Comparison of ENCODE assay signal across 14 mouse cellular contexts in the genomic region with DNA sequence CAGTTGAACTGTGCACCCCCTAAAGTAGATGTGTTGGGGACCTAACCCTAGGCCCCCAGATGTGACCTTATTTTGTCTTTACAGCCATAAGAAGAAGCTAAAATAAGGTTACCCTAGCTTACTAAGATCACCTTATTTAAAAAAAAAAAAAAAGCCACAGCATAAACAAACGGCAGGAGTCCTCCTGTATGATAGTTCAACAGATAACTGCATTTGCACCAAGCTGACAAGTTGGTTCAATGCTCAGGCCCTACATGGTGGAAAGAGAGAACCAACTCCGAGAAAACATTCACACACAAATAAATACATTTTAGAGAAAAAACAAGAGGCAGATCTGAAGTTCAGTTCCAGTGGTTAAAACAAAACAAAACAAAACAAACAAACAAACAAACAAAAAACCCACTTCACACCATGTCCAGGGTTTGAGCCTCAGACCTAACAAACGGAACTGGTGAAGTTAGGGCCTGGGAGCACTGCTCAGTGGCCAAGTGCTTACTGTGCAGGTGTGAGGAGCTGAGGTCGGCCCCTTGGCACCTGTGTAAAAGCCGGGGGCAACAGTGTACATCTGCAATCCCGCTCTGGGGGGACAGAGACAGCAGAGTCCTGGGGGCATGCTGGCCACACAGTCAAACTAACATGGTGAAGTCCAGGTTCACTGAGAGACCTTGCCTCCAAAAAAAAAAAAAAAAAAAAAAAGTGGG. TPM values are rescaled to one million over a fixed set of nuclear protein-coding genes. Genes with fewer than 3 reads are reported as not detected.
DNase-seq lines count a peak whose midpoint lies in the region; ATAC-seq and TF ChIP-seq lines count a peak whose summit lies in the region.
"Had no signal": no experiment of that assay in that cellular context is flagged by ENCODE, and none has a peak within 500 bp of the region (broad histone marks: within the 10 kb centered on the region; RNA-seq: fewer than 3 reads in every experiment).

No protein-coding gene starts in this region.

- H3K4me2 ChIP-seq in forebrain, embryonic 11.5 days (ENCODE audit: low read depth, low read length, severe bottlenecking): no peak overlapping the region
- no peak overlapping the region for H3K4me2 ChIP-seq in hindbrain, embryonic 11.5 days (replicated peaks; ENCODE audit: low read depth, low read length)
- H3K4me2 ChIP-seq in hindbrain, embryonic 16.5 days (ENCODE audit: low read length): no peak overlapping the region; the same call in 1 of the 2 replicates
- 0 out of 2 replicates have a peak overlapping the region, but pooled peaks have one; percentile 8 for H3K4me2 ChIP-seq in stomach, postnatal 0 days (replicated peaks; ENCODE audit: low read depth)
- H3K4me2 ChIP-seq: forebrain, embryonic 12.5 days; midbrain, embryonic 15.5 days had no signal

- no peak for TF ChIP-seq CTCF in stomach, postnatal 0 days (IDR thresholded peaks at IDR 0.05; ENCODE audit: low read depth)

- peak overlapping the region; percentile 26; the same call in 1 of the 2 replicates for H3K27ac ChIP-seq in forebrain, embryonic 10.5 days
- H3K27ac ChIP-seq in forebrain, embryonic 11.5 days (ENCODE audit: low read depth, low read length): no peak overlapping the region
- no peak overlapping the region for H3K27ac ChIP-seq in hindbrain, embryonic 11.5 days (ENCODE audit: low read depth, low read length)
- no peak overlapping the region for H3K27ac ChIP-seq in hindbrain, embryonic 16.5 days (ENCODE audit: low read depth, low read length)
- H3K27ac ChIP-seq in stomach, postnatal 0 days (replicated peaks): no peak overlapping the region
- H3K27ac ChIP-seq: forebrain, embryonic 12.5 days; midbrain, embryonic 15.5 days; neural tube, embryonic 12.5 days had no signal

- H3K4me3 ChIP-seq in forebrain, embryonic 10.5 days: 0 out of 2 replicates have a peak overlapping the region, but pooled peaks have one; percentile 29
- H3K4me3 ChIP-seq in forebrain, embryonic 11.5 days (ENCODE audit: low read depth, low read length): no peak overlapping the region
- no peak overlapping the region for H3K4me3 ChIP-seq in hindbrain, embryonic 11.5 days (ENCODE audit: low read depth, low read length)
- no peak overlapping the region for H3K4me3 ChIP-seq in hindbrain, embryonic 16.5 days (ENCODE audit: low read length)
- H3K4me3 ChIP-seq in stomach, postnatal 0 days (ENCODE audit: low read depth, low read length): no peak overlapping the region
- H3K4me3 ChIP-seq: forebrain, embryonic 12.5 days; midbrain, embryonic 15.5 days; neural tube, embryonic 12.5 days had no signal

- no peak for ATAC-seq in forebrain, embryonic 11.5 days (replicated peaks; ENCODE audit: low FRiP score)
- ATAC-seq in hindbrain, embryonic 11.5 days (ENCODE audit: low FRiP score): 0 out of 2 replicates have a peak, but pooled peaks have one; percentile 14
- ATAC-seq in hindbrain, embryonic 16.5 days: no peak
- ATAC-seq in stomach, postnatal 0 days (ENCODE audit: low FRiP score, low TSS enrichment): no peak
- ATAC-seq: midbrain, embryonic 15.5 days had no signal

- peaks cover 36% of the 10 kb centered on the region for H3K4me1 ChIP-seq in forebrain, embryonic 10.5 days
- no peaks in the 10 kb centered on the region for H3K4me1 ChIP-seq in forebrain, embryonic 11.5 days (replicated peaks; ENCODE audit: control insufficient read depth, insufficient read depth, low read length)
- H3K4me1 ChIP-seq in hindbrain, embryonic 11.5 days (replicated peaks; ENCODE audit: control insufficient read depth, insufficient read depth, low read length): no peaks in the 10 kb centered on the region
- peaks cover 4% of the 10 kb centered on the region for H3K4me1 ChIP-seq in hindbrain, embryonic 16.5 days (ENCODE audit: control insufficient read depth, insufficient read depth, low read depth, low read length)
- no peaks in the 10 kb centered on the region for H3K4me1 ChIP-seq in stomach, postnatal 0 days (replicated peaks; ENCODE audit: control insufficient read depth, insufficient read depth)

- peaks cover 9% of the 10 kb centered on the region; the same call in 1 of the 2 replicates for H3K27me3 ChIP-seq in forebrain, embryonic 10.5 days (ENCODE audit: poor library complexity, severe bottlenecking)
- H3K27me3 ChIP-seq in forebrain, embryonic 11.5 days (ENCODE audit: control insufficient read depth, insufficient read depth, low read length): no peaks in the 10 kb centered on the region
- no peaks in the 10 kb centered on the region for H3K27me3 ChIP-seq in hindbrain, embryonic 11.5 days (ENCODE audit: control insufficient read depth, insufficient read depth, low read length)
- H3K27me3 ChIP-seq in hindbrain, embryonic 16.5 days (replicated peaks; ENCODE audit: control insufficient read depth, insufficient read depth, low read length): no peaks in the 10 kb centered on the region
- H3K27me3 ChIP-seq in stomach, postnatal 0 days (ENCODE audit: control insufficient read depth, insufficient read depth, low read length): no peaks in the 10 kb centered on the region
- H3K27me3 ChIP-seq: forebrain, embryonic 12.5 days; midbrain, embryonic 15.5 days; neural tube, embryonic 12.5 days had no signal

- 67% methylated on average over 6 of the region's 6 CpGs for WGBS in forebrain, embryonic 10.5 days
- 71% methylated on average over 6 of the region's 6 CpGs for WGBS in forebrain, embryonic 11.5 days
- 58% methylated on average over 6 of the region's 6 CpGs for WGBS in hindbrain, embryonic 11.5 days
- 66% methylated on average over 6 of the region's 6 CpGs for WGBS in hindbrain, embryonic 16.5 days
- 66% methylated on average over 6 of the region's 6 CpGs for WGBS in stomach, postnatal 0 days

- H3K9me3 ChIP-seq in forebrain, embryonic 10.5 days: no peaks in the 10 kb centered on the region
- H3K9me3 ChIP-seq in forebrain, embryonic 11.5 days (ENCODE audit: control insufficient read depth, low read length): no peaks in the 10 kb centered on the region
- no peaks in the 10 kb centered on the region for H3K9me3 ChIP-seq in hindbrain, embryonic 11.5 days (ENCODE audit: control insufficient read depth, low read length)
- no peaks in the 10 kb centered on the region for H3K9me3 ChIP-seq in hindbrain, embryonic 16.5 days (ENCODE audit: control insufficient read depth, low read length)
- no peaks in the 10 kb centered on the region for H3K9me3 ChIP-seq in stomach, postnatal 0 days (ENCODE audit: control insufficient read depth, low read length)
- H3K9me3 ChIP-seq: forebrain, embryonic 12.5 days; hindbrain, embryonic 10.5 days; midbrain, embryonic 15.5 days; neural tube, embryonic 12.5 days had no signal

- no peak for TF ChIP-seq EP300 in stomach, postnatal 0 days (optimal IDR thresholded peaks at IDR 0.05)

- H3K9ac ChIP-seq in forebrain, embryonic 11.5 days (ENCODE audit: low read length): no peak overlapping the region
- H3K9ac ChIP-seq in hindbrain, embryonic 11.5 days (ENCODE audit: low read depth, low read length): no peak overlapping the region
- no peak overlapping the region for H3K9ac ChIP-seq in hindbrain, embryonic 16.5 days (ENCODE audit: low read depth, low read length)
- no peak overlapping the region for H3K9ac ChIP-seq in stomach, postnatal 0 days (ENCODE audit: low read length)
- H3K9ac ChIP-seq: forebrain, embryonic 12.5 days; midbrain, embryonic 15.5 days; neural tube, embryonic 12.5 days had no signal

- no peak for DNase-seq in forebrain, embryonic 10.5 days (ENCODE audit: extremely low spot score, low spot score)
- DNase-seq in forebrain, embryonic 11.5 days (ENCODE audit: low spot score): no peak
- no peak for DNase-seq in hindbrain, embryonic 11.5 days (ENCODE audit: low spot score)
- DNase-seq in thymus, postnatal 4 days: peak; percentile 57
- no peak for DNase-seq in thymus, postnatal 25 days
- no peak for DNase-seq in stomach, postnatal 0 days (ENCODE audit: low spot score)
- no peak for DNase-seq in layer of hippocampus, postnatal 10 days (ENCODE audit: low spot score in 2 of 2)
- DNase-seq: cerebellum, adult 11 months; layer of hippocampus, adult 9-11 months had no signal

- no peaks in the 10 kb centered on the region for H3K36me3 ChIP-seq in forebrain, embryonic 10.5 days (replicated peaks)
- H3K36me3 ChIP-seq in forebrain, embryonic 11.5 days (ENCODE audit: control insufficient read depth, insufficient read depth, low read length): no peaks in the 10 kb centered on the region
- H3K36me3 ChIP-seq in hindbrain, embryonic 11.5 days (ENCODE audit: control insufficient read depth, insufficient read depth, low read length): no peaks in the 10 kb centered on the region
- no peaks in the 10 kb centered on the region for H3K36me3 ChIP-seq in hindbrain, embryonic 16.5 days (ENCODE audit: control insufficient read depth, insufficient read depth, low read length)
- no peaks in the 10 kb centered on the region for H3K36me3 ChIP-seq in stomach, postnatal 0 days (ENCODE audit: control insufficient read depth, insufficient read depth, low read length)
- H3K36me3 ChIP-seq: forebrain, embryonic 12.5 days; hindbrain, embryonic 10.5 days; midbrain, embryonic 15.5 days; neural tube, embryonic 12.5 days had no signal

RNA-seq across cellular contexts. Expression of a gene that starts 18.9 kb away (rescaled TPM):
- polyA plus RNA-seq in forebrain, embryonic 10.5 days (2016; fragmentation: Nextera tagmentation; extraction: Ambion mirVana): 48.2 and 50.1 TPM in 2 replicates
- 98.0 and 102 TPM in 2 replicates for polyA plus RNA-seq in forebrain, embryonic 11.5 days (2014; fragmentation: Nextera tagmentation; extraction: Ambion mirVana)
- 57.6 and 69.0 TPM in 2 replicates for polyA plus RNA-seq in hindbrain, embryonic 11.5 days (2014; fragmentation: Nextera tagmentation; extraction: Ambion mirVana)
- 49.7 and 66.2 TPM in 2 replicates for polyA plus RNA-seq in hindbrain, embryonic 16.5 days (2015; fragmentation: Nextera tagmentation; extraction: Ambion mirVana)
- 18.7 and 21.6 TPM in 2 replicates for polyA plus RNA-seq in stomach, postnatal 0 days (2015; fragmentation: Nextera tagmentation; extraction: Ambion mirVana)
- 100 to 1,000 TPM; 272 to 279 TPM for total RNA-seq in layer of hippocampus, postnatal 10 days (2021)

RNA-seq across cellular contexts. Expression of a gene that starts 36.7 kb away (rescaled TPM):
- 4.8 and 5.3 TPM in 2 replicates for polyA plus RNA-seq in forebrain, embryonic 10.5 days (2016; fragmentation: Nextera tagmentation; extraction: Ambion mirVana)
- 5.7 and 7.3 TPM in 2 replicates for polyA plus RNA-seq in forebrain, embryonic 11.5 days (2014; fragmentation: Nextera tagmentation; extraction: Ambion mirVana)
- 5.5 and 7.5 TPM in 2 replicates for polyA plus RNA-seq in hindbrain, embryonic 11.5 days (2014; fragmentation: Nextera tagmentation; extraction: Ambion mirVana)
- 31.1 and 33.2 TPM in 2 replicates for polyA plus RNA-seq in hindbrain, embryonic 16.5 days (2015; fragmentation: Nextera tagmentation; extraction: Ambion mirVana)
- polyA plus RNA-seq in stomach, postnatal 0 days (2015; fragmentation: Nextera tagmentation; extraction: Ambion mirVana): 2.6 and 2.8 TPM in 2 replicates
- total RNA-seq in layer of hippocampus, postnatal 10 days (2021): 10 to 100 TPM; 17.7 to 19.0 TPM

RNA-seq across cellular contexts. Expression of a gene that starts 47.4 kb away (rescaled TPM):
- polyA plus RNA-seq in forebrain, embryonic 10.5 days (2016; fragmentation: Nextera tagmentation; extraction: Ambion mirVana): 1.3 and 1.5 TPM in 2 replicates
- 1.5 and 1.8 TPM in 2 replicates for polyA plus RNA-seq in forebrain, embryonic 11.5 days (2014; fragmentation: Nextera tagmentation; extraction: Ambion mirVana)
- 0.91 and 1.3 TPM in 2 replicates for polyA plus RNA-seq in hindbrain, embryonic 11.5 days (2014; fragmentation: Nextera tagmentation; extraction: Ambion mirVana)
- 0.50 and 0.69 TPM in 2 replicates for polyA plus RNA-seq in hindbrain, embryonic 16.5 days (2015; fragmentation: Nextera tagmentation; extraction: Ambion mirVana)
- polyA plus RNA-seq in stomach, postnatal 0 days (2015; fragmentation: Nextera tagmentation; extraction: Ambion mirVana): 0.46 and 0.67 TPM in 2 replicates
- total RNA-seq in layer of hippocampus, postnatal 10 days (2021): 1 to 10 TPM; 2.3 to 2.6 TPM
